Mouse (Mus musculus): ENCODE results near the gene Tmem183a. TPM values are rescaled to one million over a fixed set of nuclear protein-coding genes. Genes with fewer than 3 reads are reported as not detected.

The Tmem183a gene
- total and polyA plus RNA-seq, 2 experiments, result 130 to 152 TPM

DNA sequence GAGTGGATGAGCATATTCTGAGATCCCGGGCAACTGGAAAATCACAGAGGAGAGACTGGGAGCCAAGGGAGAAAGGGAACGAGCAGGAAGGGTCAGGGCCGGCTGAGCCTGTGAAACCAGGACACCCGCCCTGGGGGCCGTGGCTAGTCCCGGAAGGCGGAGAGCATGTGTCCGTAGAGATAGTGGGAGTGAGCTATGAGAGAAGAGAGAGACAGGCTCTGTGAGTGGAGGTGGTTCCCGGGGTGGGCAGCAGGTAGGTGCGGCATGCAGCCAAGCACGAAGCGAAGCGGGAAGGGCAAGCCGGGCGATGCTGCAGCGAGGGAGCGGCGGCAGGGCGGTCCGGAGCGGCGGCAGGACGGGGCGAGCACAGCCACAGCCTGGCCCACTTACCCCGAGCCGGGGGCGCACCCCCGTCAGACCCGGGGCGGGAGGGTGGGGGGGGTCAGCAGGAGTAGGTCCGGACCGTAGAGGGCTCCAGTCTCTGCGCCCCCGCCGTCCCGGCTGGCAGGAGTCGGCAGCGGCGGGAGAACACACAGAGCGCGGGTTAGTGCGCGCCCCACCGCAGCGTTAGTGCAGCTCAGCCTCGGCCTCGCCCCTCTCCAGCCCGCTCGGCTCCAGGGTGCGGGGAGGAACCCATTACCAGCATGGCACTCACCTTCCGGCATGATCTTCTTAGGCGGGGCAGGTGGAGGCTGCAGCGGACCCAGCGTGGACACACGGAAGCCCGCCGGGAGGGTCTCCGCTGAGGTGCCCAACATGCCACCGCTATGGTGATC is 63.0 kb downstream of the Tmem183a start:
- WGBS, result 8% methylated on average over 55 of the region's 59 CpGs
- H3K36me3 ChIP-seq (ENCODE audit: control insufficient read depth, insufficient read depth, low read length), result no peaks in the 10 kb centered on the region
- TF ChIP-seq POLR2A (IDR thresholded peaks at IDR 0.05; ENCODE audit: extremely low read depth, insufficient read depth, low read length) (no peak), CTCF (IDR thresholded peaks at IDR 0.05; ENCODE audit: low read depth, low read length) (no peak)
- H3K4me3 ChIP-seq (ENCODE audit: insufficient read depth, low read depth, low read length), result peak overlapping the region; percentile 42; the same call in 1 of the 2 replicates
- no peak for DNase-seq (ENCODE audit: extremely low read depth, low read depth, low spot score)
- no peak overlapping the region for H3K27ac ChIP-seq (replicated peaks; ENCODE audit: insufficient read depth, low read depth, low read length)
- H3K27me3 ChIP-seq (ENCODE audit: control insufficient read depth, insufficient read depth, low read length), result peaks cover 13% of the 10 kb centered on the region
- no peak overlapping the region for H3K9ac ChIP-seq (ENCODE audit: low read depth, low read length)
- peaks cover 7% of the 10 kb centered on the region for H3K4me1 ChIP-seq (ENCODE audit: control insufficient read depth, insufficient read depth, low read length)
- H3K79me2 ChIP-seq (ENCODE audit: control insufficient read depth, insufficient read depth, low read length), result no peaks in the 10 kb centered on the region

DNA sequence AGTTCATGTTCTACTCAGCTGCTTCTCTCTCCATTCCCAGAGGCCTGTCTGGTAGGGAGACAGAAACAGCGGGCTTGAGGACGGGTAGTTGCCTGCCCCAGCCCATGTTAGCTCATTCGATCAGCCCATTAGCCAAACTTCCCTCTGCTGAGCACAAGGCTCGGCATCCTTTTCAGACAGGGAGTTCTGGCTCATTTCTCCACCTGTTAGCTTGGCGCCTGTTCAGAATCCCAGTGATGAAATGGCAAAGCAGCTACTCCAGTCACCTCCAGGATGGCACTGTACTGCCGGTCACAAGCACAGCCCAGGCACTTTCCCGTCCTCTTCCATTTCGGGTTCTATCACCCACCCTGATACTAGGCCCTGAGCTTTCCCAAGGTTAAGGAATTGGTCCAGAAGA is 64.5 kb downstream of the Tmem183a start:
- H3K36me3 ChIP-seq (ENCODE audit: control insufficient read depth, insufficient read depth, low read length), result no peaks in the 10 kb centered on the region
- H3K9ac ChIP-seq (ENCODE audit: low read depth, low read length), result no peak overlapping the region
- 97% methylated on average over 8 of the region's 8 CpGs for WGBS
- peaks cover 13% of the 10 kb centered on the region for H3K27me3 ChIP-seq (ENCODE audit: control insufficient read depth, insufficient read depth, low read length)
- peaks cover 10% of the 10 kb centered on the region for H3K4me1 ChIP-seq (ENCODE audit: control insufficient read depth, insufficient read depth, low read length)
- TF ChIP-seq CTCF (IDR thresholded peaks at IDR 0.05; ENCODE audit: low read depth, low read length) (no peak), POLR2A (IDR thresholded peaks at IDR 0.05; ENCODE audit: extremely low read depth, insufficient read depth, low read length) (no peak)
- no peak overlapping the region for H3K27ac ChIP-seq (replicated peaks; ENCODE audit: insufficient read depth, low read depth, low read length)
- no peaks in the 10 kb centered on the region for H3K79me2 ChIP-seq (ENCODE audit: control insufficient read depth, insufficient read depth, low read length)
- no peak for DNase-seq (ENCODE audit: extremely low read depth, low read depth, low spot score)
- no peak overlapping the region for H3K4me3 ChIP-seq (ENCODE audit: insufficient read depth, low read depth, low read length)

Other genes with a start within 250 kb of the Tmem183a start
- gene Chil1, start 179.8 kb downstream of the Tmem183a start, total RNA-seq (2014; rRNA removed), result 0.09 and 0.27 TPM in 2 replicates
- gene Chil1, start 179.8 kb downstream of the Tmem183a start, polyA plus RNA-seq (2012; rRNA removed), result 0.30 and 0.34 TPM in 2 replicates
- not detected in 2 replicates for gene Mybph, start 168.5 kb downstream of the Tmem183a start, total RNA-seq (2014; rRNA removed)
- gene Mybph, start 168.5 kb downstream of the Tmem183a start, polyA plus RNA-seq (2012; rRNA removed), result not detected in 2 replicates
- gene Adora1, start 126.5 kb downstream of the Tmem183a start, total RNA-seq (2014; rRNA removed), result 3.2 and 6.6 TPM in 2 replicates
- 17.0 and 27.2 TPM in 2 replicates for gene Adora1, start 126.5 kb downstream of the Tmem183a start, polyA plus RNA-seq (2012; rRNA removed)
- gene Myog, start 72.0 kb downstream of the Tmem183a start, total RNA-seq (2014; rRNA removed), result not detected in 2 replicates
- gene Myog, start 72.0 kb downstream of the Tmem183a start, polyA plus RNA-seq (2012; rRNA removed), result not detected in 2 replicates
- 0.46 and 0.67 TPM in 2 replicates for gene Ppfia4, start 29.1 kb downstream of the Tmem183a start, total RNA-seq (2014; rRNA removed)
- gene Ppfia4, start 29.1 kb downstream of the Tmem183a start, polyA plus RNA-seq (2012; rRNA removed), result 0.78 and 1.4 TPM in 2 replicates
- gene 4933406M09Rik, start 24.0 kb upstream of the Tmem183a start, total RNA-seq (2014; rRNA removed), result not detected in 2 replicates
- gene 4933406M09Rik, start 24.0 kb upstream of the Tmem183a start, polyA plus RNA-seq (2012; rRNA removed), result not detected in 2 replicates
- gene Cyb5r1, start 43.6 kb upstream of the Tmem183a start, total RNA-seq (2014; rRNA removed), result 4.5 and 4.7 TPM in 2 replicates
- gene Cyb5r1, start 43.6 kb upstream of the Tmem183a start, polyA plus RNA-seq (2012; rRNA removed), result 8.3 and 16.3 TPM in 2 replicates
- 71.5 and 81.2 TPM in 2 replicates for gene Adipor1, start 53.4 kb upstream of the Tmem183a start, total RNA-seq (2014; rRNA removed)
- gene Adipor1, start 53.4 kb upstream of the Tmem183a start, polyA plus RNA-seq (2012; rRNA removed), result 92.7 and 105 TPM in 2 replicates
- gene Klhl12, start 93.6 kb upstream of the Tmem183a start, total RNA-seq (2014; rRNA removed), result 8.8 and 9.9 TPM in 2 replicates
- 4.5 and 5.1 TPM in 2 replicates for gene Klhl12, start 93.6 kb upstream of the Tmem183a start, polyA plus RNA-seq (2012; rRNA removed)
- 5.9 and 6.9 TPM in 2 replicates for gene Rabif, start 132.7 kb upstream of the Tmem183a start, total RNA-seq (2014; rRNA removed)
- gene Rabif, start 132.7 kb upstream of the Tmem183a start, polyA plus RNA-seq (2012; rRNA removed), result 9.8 and 10.6 TPM in 2 replicates
- gene Mgat4e, start 187.7 kb upstream of the Tmem183a start, total RNA-seq (2014; rRNA removed), result not detected in 2 replicates
- not detected in 2 replicates for gene Mgat4e, start 187.7 kb upstream of the Tmem183a start, polyA plus RNA-seq (2012; rRNA removed)
- 9.2 and 9.3 TPM in 2 replicates for gene Kdm5b, start 198.2 kb upstream of the Tmem183a start, total RNA-seq (2014; rRNA removed)
- gene Kdm5b, start 198.2 kb upstream of the Tmem183a start, polyA plus RNA-seq (2012; rRNA removed), result 4.0 and 6.8 TPM in 2 replicates